Mouse (Mus musculus) hindbrain, postnatal 0 days (tissue): ENCODE data around the gene Pdgfd. TPM values are rescaled to one million over a fixed set of nuclear protein-coding genes. Genes with fewer than 3 reads are reported as not detected.

Source experiments
- ATAC-seq: fragments of 200-750 bp; cut with Nextera tagmentation; 2 replicates; pipeline ENCODE4 v1.8.0; 2017; ENCODE audit warnings: mild to moderate bottlenecking, moderate TSS enrichment, moderate library complexity
- DNase-seq: peaks from one replicate; pipeline ENCODE4 v3.0.0-alpha.2; 2015; ENCODE audit warnings: low spot score
- H3K27ac ChIP-seq: fragments of 300-500 bp; sonication (generic); 2 replicates; pipeline ENCODE4 v1.5.1; 2014; ENCODE audit warnings: mild to moderate bottlenecking
- H3K27me3 ChIP-seq: fragments of 300-500 bp; sonication (generic); 2 replicates; pipeline ENCODE4 v1.6.1; 2014; ENCODE audit warnings: low read length, mixed read lengths; ENCODE audit not compliant: insufficient read depth
- H3K36me3 ChIP-seq: fragments of 300-500 bp; sonication (generic); 2 replicates; pipeline ENCODE4 v1.6.1; 2014; ENCODE audit warnings: low read length, mixed read lengths; ENCODE audit not compliant: insufficient read depth
- H3K4me1 ChIP-seq: fragments of 300-500 bp; sonication (generic); 2 replicates; pipeline ENCODE4 v1.6.1; 2014; ENCODE audit warnings: antibody characterized with exemption, low read length, mixed read lengths; ENCODE audit not compliant: insufficient read depth
- H3K4me2 ChIP-seq: fragments of 300-500 bp; sonication (generic); 2 replicates; pipeline ENCODE4 v1.6.1; 2014; ENCODE audit warnings: low read depth, mild to moderate bottlenecking, low read length, moderate library complexity, mixed read lengths
- H3K4me3 ChIP-seq: fragments of 300-500 bp; sonication (generic); 2 replicates; pipeline ENCODE4 v1.5.1; 2014; ENCODE audit warnings: low read length
- H3K9ac ChIP-seq: fragments of 300-500 bp; sonication (generic); replicated peaks from 2 replicates; pipeline ENCODE4 v1.6.1; 2014; ENCODE audit warnings: mild to moderate bottlenecking, low read length, moderate library complexity, mixed read lengths
- H3K9me3 ChIP-seq: fragments of 300-500 bp; sonication (generic); 2 replicates; pipeline ENCODE4 v1.6.1; 2016; ENCODE audit warnings: low read length, mixed read lengths
- CTCF ChIP-seq: IDR thresholded peaks from 2 replicates; pipeline ENCODE4 v1.5.1; 2016; ENCODE audit warnings: antibody characterized with exemption, control low read depth, low read depth
- WGBS: fragments of 180-500 bp; shearing (Covaris S2); extraction: QIAGEN DNeasy Blood & Tissue Kit; methylation state at CpG from one replicate; pipeline ENCODE4 v1.1.7; 2014; 5-methylcytosine and 5-hydroxymethylcytosine counted together
- polyA plus RNA-seq: library from polyadenylated mRNA; unstranded; fragments of >200 nt; fragmentation: Nextera tagmentation; extraction: Ambion mirVana; gene quantifications from 2 replicates; pipeline ENCODE4 v1.2.1, GENCODE M21; 2015
- total RNA-seq: library from RNA; depleted of rRNA; stranded (reverse); fragments of >200 nt; gene quantifications from 2 replicates; pipeline ENCODE4 v1.2.3, GENCODE M21; 2014

The Pdgfd gene
- total and polyA plus RNA-seq, 2 experiments from 2014 or later, result 4.1 to 5.4 TPM

GRCm38 (mm10) chr9:6338344-6338743 lies 170.0 kb downstream of the Pdgfd start:
- H3K27me3 ChIP-seq, result no peaks in the 10 kb centered on the region
- no peak overlapping the region for H3K27ac ChIP-seq
- no peak overlapping the region for H3K9ac ChIP-seq
- WGBS, result 94% methylated on average over 3 of the region's 3 CpGs
- H3K4me3 ChIP-seq, result no peak overlapping the region
- H3K9me3 ChIP-seq, result no peaks in the 10 kb centered on the region
- TF ChIP-seq CTCF, result no peak
- ATAC-seq (no peak), DNase-seq (no peak)
- no peak overlapping the region for H3K4me2 ChIP-seq
- no peaks in the 10 kb centered on the region for H3K36me3 ChIP-seq
- no peaks in the 10 kb centered on the region for H3K4me1 ChIP-seq

GRCm38 (mm10) chr9:6339394-6339793 lies 171.0 kb downstream of the Pdgfd start:
- Histone ChIP-seq H3K9ac (no peak overlapping the region), H3K27ac (no peak overlapping the region), H3K4me1 (no peaks in the 10 kb centered on the region), H3K4me3 (no peak overlapping the region), H3K27me3 (no peaks in the 10 kb centered on the region), H3K4me2 (no peak overlapping the region), H3K36me3 (no peaks in the 10 kb centered on the region), H3K9me3 (no peaks in the 10 kb centered on the region)
- ATAC-seq, result no peak
- 80% methylated on average over 1 of the region's 1 CpGs for WGBS
- DNase-seq, result no peak
- TF ChIP-seq CTCF, result no peak

GRCm38 (mm10) chr9:6340750-6341149 lies 172.4 kb downstream of the Pdgfd start:
- H3K9ac ChIP-seq, result no peak overlapping the region
- no peak overlapping the region for H3K4me2 ChIP-seq
- H3K9me3 ChIP-seq, result no peaks in the 10 kb centered on the region
- DNase-seq, result no peak
- H3K27me3 ChIP-seq, result no peaks in the 10 kb centered on the region
- no peak for ATAC-seq
- H3K4me3 ChIP-seq, result no peak overlapping the region
- no peaks in the 10 kb centered on the region for H3K4me1 ChIP-seq
- H3K27ac ChIP-seq, result no peak overlapping the region
- no peak for TF ChIP-seq CTCF
- H3K36me3 ChIP-seq, result no peaks in the 10 kb centered on the region

- Histone ChIP-seq H3K27me3 (no peaks in the 10 kb centered on the region), H3K27ac (no peak overlapping the region), H3K9ac (no peak overlapping the region), H3K4me3 (no peak overlapping the region), H3K4me1 (no peaks in the 10 kb centered on the region), H3K9me3 (no peaks in the 10 kb centered on the region), H3K4me2 (no peak overlapping the region), H3K36me3 (no peaks in the 10 kb centered on the region)
- ATAC-seq (no peak), DNase-seq (no peak)
- no peak for TF ChIP-seq CTCF
- 90% methylated on average over 10 of the region's 10 CpGs for WGBS
Measured at GRCm38 (mm10) chr9:6342854-6343253, 174.5 kb downstream of the Pdgfd start.

GRCm38 (mm10) chr9:6344514-6344913 lies 176.1 kb downstream of the Pdgfd start:
- Histone ChIP-seq H3K27ac (no peak overlapping the region), H3K9me3 (no peaks in the 10 kb centered on the region), H3K4me1 (no peaks in the 10 kb centered on the region), H3K36me3 (no peaks in the 10 kb centered on the region), H3K27me3 (no peaks in the 10 kb centered on the region), H3K4me3 (no peak overlapping the region), H3K9ac (no peak overlapping the region), H3K4me2 (no peak overlapping the region)
- DNase-seq, result no peak
- WGBS, result 54% methylated on average over 2 of the region's 2 CpGs
- ATAC-seq, result no peak
- TF ChIP-seq CTCF, result no peak

GRCm38 (mm10) chr9:6344924-6345323 lies 176.5 kb downstream of the Pdgfd start:
- H3K36me3 ChIP-seq, result no peaks in the 10 kb centered on the region
- H3K4me2 ChIP-seq, result no peak overlapping the region
- H3K9ac ChIP-seq, result no peak overlapping the region
- H3K9me3 ChIP-seq, result no peaks in the 10 kb centered on the region
- 60% methylated on average over 4 of the region's 4 CpGs for WGBS
- H3K4me1 ChIP-seq, result no peaks in the 10 kb centered on the region
- H3K27me3 ChIP-seq, result no peaks in the 10 kb centered on the region
- no peak overlapping the region for H3K27ac ChIP-seq
- ATAC-seq (0 out of 2 replicates have a peak, but pooled peaks have one; percentile 21), DNase-seq (peak; percentile 68)
- H3K4me3 ChIP-seq, result no peak overlapping the region
- TF ChIP-seq CTCF, result no peak

- Histone ChIP-seq H3K36me3 (no peaks in the 10 kb centered on the region), H3K9ac (no peak overlapping the region), H3K4me1 (no peaks in the 10 kb centered on the region), H3K27ac (no peak overlapping the region), H3K4me2 (no peak overlapping the region), H3K9me3 (no peaks in the 10 kb centered on the region), H3K4me3 (no peak overlapping the region), H3K27me3 (no peaks in the 10 kb centered on the region)
- DNase-seq, result no peak
- ATAC-seq, result no peak
- TF ChIP-seq CTCF, result no peak
- WGBS, result 79% methylated on average over 1 of the region's 1 CpGs
Measured at GRCm38 (mm10) chr9:6345366-6345765, 177.0 kb downstream of the Pdgfd start.
